Mouse (Mus musculus) bone marrow, adult 2 months (tissue): Measurements from ENCODE around the gene Cacna1g. TPM values are rescaled to one million over a fixed set of nuclear protein-coding genes. Genes with fewer than 3 reads are reported as not detected.
A peak's percentile ranks its signal among the peaks of the same experiment; 100 is the strongest.

ENCODE experiments used
- H3K27ac ChIP-seq: fragments of 200-500 bp; 2 replicates; pipeline ENCODE4 v1.5.1; 2012; ENCODE audit warnings: low read depth, mild to moderate bottlenecking, control low read depth, inconsistent platforms, low read length; ENCODE audit not compliant: control insufficient read depth, poor library complexity, insufficient read depth
- H3K4me1 ChIP-seq: fragments of 200-500 bp; 2 replicates; pipeline ENCODE4 v1.6.1; 2011; ENCODE audit warnings: low read length; ENCODE audit not compliant: control insufficient read depth, insufficient read depth
- H3K4me3 ChIP-seq: fragments of 200-500 bp; replicated peaks from 2 replicates; pipeline ENCODE3; 2011; ENCODE audit warnings: mild to moderate bottlenecking, low read depth, low read length, control low read depth; ENCODE audit not compliant: control insufficient read depth
- CTCF ChIP-seq: fragments of 200-500 bp; IDR thresholded peaks from 2 replicates; pipeline ENCODE4 v1.5.1; 2011; ENCODE audit warnings: low read length, control low read depth; ENCODE audit not compliant: control insufficient read depth, insufficient read depth
- POLR2A ChIP-seq: fragments of 200-500 bp; IDR thresholded peaks from 2 replicates; pipeline ENCODE4 v1.6.1; 2011; ENCODE audit warnings: low read depth, mild to moderate bottlenecking, control low read depth, low read length, borderline replicate concordance; ENCODE audit not compliant: control insufficient read depth
- WGBS: fragments of 180-500 bp; shearing (Covaris S2); methylation state at CpG from one replicate; pipeline ENCODE4 v1.1.7; 2018; 5-methylcytosine and 5-hydroxymethylcytosine counted together
- polyA plus RNA-seq: library from polyadenylated mRNA; stranded (reverse); fragments of >200 nt; gene quantifications from 2 replicates; pipeline ENCODE4 v1.2.4, GENCODE M21; 2011; ENCODE audit warnings: low replicate concordance; ENCODE audit not compliant: missing spikeins, insufficient read depth, insufficient read length

Gene Cacna1g
- 13.7 and 26.8 TPM in 2 replicates for polyA plus RNA-seq

GRCm38 (mm10) chr11:94473707-94474543, at the start of gene Cacna1g:
Gene Cacna1g (minus strand): TSS chr11:94474198.
- under 1% methylated on average over 65 of the region's 71 CpGs for WGBS

GRCm38 (mm10) chr11:94521219-94521843, 47.3 kb upstream of the Cacna1g start, which contains the start of gene Mycbpap:
Gene Mycbpap (minus strand): TSS chr11:94521742.
- Histone ChIP-seq H3K4me1 (no peaks in the 10 kb centered on the region), H3K4me3 (peak within 1 kb of the TSS; percentile 61), H3K27ac (no peak within 1 kb of the TSS)
- WGBS = 5% methylated on average over 42 of the region's 42 CpGs
- no peak for TF ChIP-seq CTCF
- TF ChIP-seq POLR2A = no peak

More at GRCm38 (mm10) chr11:94473707-94474543, at the start of gene Cacna1g:
- Histone ChIP-seq H3K27ac (no peak within 1 kb of the TSS), H3K4me3 (no peak within 1 kb of the TSS), H3K4me1 (no peaks in the 10 kb centered on the region)
- TF ChIP-seq CTCF (no peak), POLR2A (no peak)

- H3K27ac ChIP-seq = no peak overlapping the region
- TF ChIP-seq POLR2A = no peak
- TF ChIP-seq CTCF = no peak
- 65% methylated on average over 9 of the region's 9 CpGs for WGBS
- H3K4me1 ChIP-seq = no peaks in the 10 kb centered on the region
- no peak overlapping the region for H3K4me3 ChIP-seq
Observed at GRCm38 (mm10) chr11:94513452-94513851, 39.5 kb upstream of the Cacna1g start.

GRCm38 (mm10) chr11:94508976-94509375, 35.0 kb upstream of the Cacna1g start:
- Histone ChIP-seq H3K27ac (no peak overlapping the region), H3K4me1 (no peaks in the 10 kb centered on the region), H3K4me3 (no peak overlapping the region)
- TF ChIP-seq CTCF (no peak), POLR2A (no peak)
- 84% methylated on average over 10 of the region's 10 CpGs for WGBS

GRCm38 (mm10) chr11:94501482-94501881, 27.5 kb upstream of the Cacna1g start:
- no peaks in the 10 kb centered on the region for H3K4me1 ChIP-seq
- WGBS = 73% methylated on average over 8 of the region's 8 CpGs

GRCm38 (mm10) chr11:94500362-94500761, 26.4 kb upstream of the Cacna1g start:
- 48% methylated on average over 8 of the region's 8 CpGs for WGBS
- H3K27ac ChIP-seq = no peak overlapping the region

More at GRCm38 (mm10) chr11:94501482-94501881, 27.5 kb upstream of the Cacna1g start:
- H3K27ac ChIP-seq = no peak overlapping the region
- H3K4me3 ChIP-seq = no peak overlapping the region
- TF ChIP-seq POLR2A = no peak
- TF ChIP-seq CTCF = no peak

GRCm38 (mm10) chr11:94499661-94500152, 25.7 kb upstream of the Cacna1g start, which contains the start of gene Epn3:
Gene Epn3 (minus strand): TSS chr11:94499974.
- no peak for TF ChIP-seq POLR2A
- no peak for TF ChIP-seq CTCF
- Histone ChIP-seq H3K4me3 (no peak within 1 kb of the TSS), H3K27ac (no peak within 1 kb of the TSS), H3K4me1 (no peaks in the 10 kb centered on the region)
- WGBS = 4% methylated on average over 26 of the region's 26 CpGs

More at GRCm38 (mm10) chr11:94500362-94500761, 26.4 kb upstream of the Cacna1g start:
- H3K4me3 ChIP-seq = no peak overlapping the region
- H3K4me1 ChIP-seq = no peaks in the 10 kb centered on the region
- no peak for TF ChIP-seq CTCF

GRCm38 (mm10) chr11:94499035-94499434, 25.0 kb upstream of the Cacna1g start:
- Histone ChIP-seq H3K27ac (no peak overlapping the region), H3K4me1 (no peaks in the 10 kb centered on the region), H3K4me3 (no peak overlapping the region)
- TF ChIP-seq POLR2A (no peak), CTCF (no peak)
- WGBS = 3% methylated on average over 2 of the region's 2 CpGs
